Mouse (Mus musculus): ENCODE results near the gene Dusp7. TPM values are rescaled to one million over a fixed set of nuclear protein-coding genes. Genes with fewer than 3 reads are reported as not detected.

The Dusp7 gene
- total RNA-seq, 2 experiments from 2014 or later, result 103 to 118 TPM

DNA sequence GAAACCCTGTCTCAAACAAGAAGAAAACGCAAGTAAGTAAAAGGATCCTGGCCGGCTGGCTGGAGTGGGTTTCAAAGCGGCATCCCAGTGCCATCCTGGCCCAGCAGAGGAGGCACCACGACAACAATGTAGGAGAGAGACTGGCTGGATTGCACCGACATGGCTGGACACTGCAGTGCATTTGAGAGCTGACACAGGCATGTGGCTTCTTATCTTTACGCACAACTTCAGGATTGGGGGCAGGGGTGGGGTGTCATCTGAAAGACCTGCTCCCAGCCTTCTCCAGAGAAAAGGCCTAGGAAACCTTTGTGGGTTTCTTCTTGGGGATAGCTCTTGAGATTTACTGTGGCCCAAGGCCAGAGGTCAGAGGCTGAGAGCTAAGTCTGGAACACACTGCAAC is 43.3 kb downstream of the Dusp7 start:
- DNase-seq (ENCODE audit: low spot score in 2 of 2), result no peak
- intact Hi-C loops (cut with DNase I), result no loop called here

DNA sequence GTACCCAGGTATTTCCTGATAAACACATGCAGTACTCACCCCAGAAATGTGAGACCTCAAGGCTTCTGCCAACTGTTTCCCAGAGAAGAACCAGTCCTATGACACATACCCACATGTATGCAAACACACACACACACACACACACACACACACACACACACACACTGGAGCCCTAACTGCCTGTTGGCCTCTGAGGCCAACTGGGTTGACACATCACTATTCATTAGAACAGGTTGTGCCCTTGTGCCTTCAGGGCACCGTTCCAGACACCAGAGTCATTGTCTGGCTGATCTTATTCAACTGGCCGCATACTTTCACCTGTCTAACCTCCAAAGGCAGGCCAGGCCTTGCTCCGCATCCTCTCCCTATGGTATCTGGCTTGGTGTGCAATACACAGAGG is 43.8 kb downstream of the Dusp7 start:
- no peak for DNase-seq (ENCODE audit: low spot score in 2 of 2)
- intact Hi-C loops (cut with DNase I), result no loop called here

DNA sequence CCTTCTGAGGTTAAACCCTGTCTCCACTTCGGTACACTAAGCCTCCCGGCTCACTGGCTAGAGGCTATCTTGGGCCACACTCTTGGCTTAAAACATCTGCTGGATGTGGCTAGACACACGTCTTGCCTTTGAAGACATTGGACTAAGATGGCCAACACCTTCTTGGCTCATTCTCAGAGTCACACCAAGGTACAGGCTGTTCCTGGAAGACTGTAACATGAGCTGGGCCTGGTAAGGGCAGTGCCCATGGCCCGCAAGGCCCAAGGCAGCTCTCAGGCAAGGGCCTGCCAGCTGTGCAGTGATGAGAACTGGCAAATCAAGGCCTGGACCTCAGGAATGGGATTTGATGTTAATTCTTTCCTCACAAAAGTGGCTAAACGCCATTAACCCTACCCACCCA is 45.2 kb downstream of the Dusp7 start:
- DNase-seq (ENCODE audit: low spot score in 2 of 2), result no peak
- intact Hi-C loops (cut with DNase I), result no loop called here

DNA sequence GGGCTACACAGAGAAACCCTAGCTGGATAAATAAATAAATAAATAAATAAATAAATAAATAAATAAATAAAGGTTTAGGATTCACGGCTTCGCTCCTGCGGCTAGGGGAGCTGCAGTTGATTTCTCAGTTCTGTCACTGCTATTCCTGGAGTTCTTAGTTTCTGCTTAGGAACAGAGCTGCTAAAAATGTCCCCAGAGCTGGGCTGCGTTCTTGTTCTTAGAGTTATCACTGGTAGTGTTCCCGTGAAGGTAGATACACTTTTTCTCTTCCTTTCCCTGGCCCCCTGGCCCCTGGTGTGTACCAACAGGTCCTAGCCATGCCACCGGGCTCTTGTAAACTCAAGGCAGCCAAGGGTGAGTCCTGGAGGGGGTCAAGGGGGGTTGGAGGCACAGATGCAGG is 48.4 kb downstream of the Dusp7 start:
- intact Hi-C loops (cut with DNase I), result no loop called here
- DNase-seq (ENCODE audit: low spot score in 2 of 2), result no peak

DNA sequence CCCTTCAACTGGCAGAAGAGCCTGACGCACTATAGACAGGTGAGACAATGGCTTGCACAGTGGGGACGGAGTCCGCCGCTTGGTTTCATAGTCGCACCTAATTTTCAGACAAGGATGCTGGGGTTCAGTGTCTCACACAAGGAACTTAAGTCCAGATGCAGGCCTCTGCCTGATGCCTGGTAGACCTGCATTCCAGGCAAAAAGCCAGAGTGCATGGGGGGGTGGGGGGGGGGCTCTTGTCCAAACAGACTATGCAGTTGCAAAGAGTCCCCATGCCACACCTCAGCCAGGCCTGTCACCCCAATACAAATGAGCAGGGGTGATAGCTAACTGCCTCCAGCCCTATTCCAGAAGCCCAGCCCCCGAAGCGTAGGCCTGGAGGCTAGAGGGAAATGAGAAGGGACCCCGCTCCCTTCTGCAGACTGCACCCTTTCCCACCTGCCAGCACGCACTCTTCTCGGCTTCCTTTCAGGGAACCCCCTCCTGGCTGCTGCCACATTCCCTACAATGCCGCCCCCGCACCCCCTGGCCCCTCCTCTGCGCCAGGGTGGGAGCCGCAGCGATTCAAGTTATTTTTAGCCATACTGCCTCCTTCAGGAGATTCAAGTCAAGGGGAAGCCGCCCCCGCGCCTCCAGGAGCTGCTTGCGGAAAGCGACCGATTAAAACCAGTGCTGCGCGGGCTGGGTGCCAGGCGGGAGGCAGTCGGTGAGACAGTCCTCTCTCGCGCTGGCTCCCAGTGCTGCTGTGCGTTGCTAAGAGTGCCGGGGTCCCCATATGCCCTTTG is 49.6 kb downstream of the Dusp7 start:
- intact Hi-C loops (cut with DNase I), result loop anchor here (1.0 to 2.0 kb wide), 2 partner anchors 50 to 117 kb away; partner anchors contain the start of gene Dusp7
- peak; percentile 94 to 96 for DNase-seq (ENCODE audit: low spot score in 2 of 2)

- intact Hi-C loops (cut with DNase I), result loop anchor here (1.0 kb wide), 2 partner anchors 114 to 131 kb away; no protein-coding TSS in a partner anchor
These were observed 52.2 kb downstream of the Dusp7 start for GRCm38 (mm10) chr9:106420608-106421007.

DNA sequence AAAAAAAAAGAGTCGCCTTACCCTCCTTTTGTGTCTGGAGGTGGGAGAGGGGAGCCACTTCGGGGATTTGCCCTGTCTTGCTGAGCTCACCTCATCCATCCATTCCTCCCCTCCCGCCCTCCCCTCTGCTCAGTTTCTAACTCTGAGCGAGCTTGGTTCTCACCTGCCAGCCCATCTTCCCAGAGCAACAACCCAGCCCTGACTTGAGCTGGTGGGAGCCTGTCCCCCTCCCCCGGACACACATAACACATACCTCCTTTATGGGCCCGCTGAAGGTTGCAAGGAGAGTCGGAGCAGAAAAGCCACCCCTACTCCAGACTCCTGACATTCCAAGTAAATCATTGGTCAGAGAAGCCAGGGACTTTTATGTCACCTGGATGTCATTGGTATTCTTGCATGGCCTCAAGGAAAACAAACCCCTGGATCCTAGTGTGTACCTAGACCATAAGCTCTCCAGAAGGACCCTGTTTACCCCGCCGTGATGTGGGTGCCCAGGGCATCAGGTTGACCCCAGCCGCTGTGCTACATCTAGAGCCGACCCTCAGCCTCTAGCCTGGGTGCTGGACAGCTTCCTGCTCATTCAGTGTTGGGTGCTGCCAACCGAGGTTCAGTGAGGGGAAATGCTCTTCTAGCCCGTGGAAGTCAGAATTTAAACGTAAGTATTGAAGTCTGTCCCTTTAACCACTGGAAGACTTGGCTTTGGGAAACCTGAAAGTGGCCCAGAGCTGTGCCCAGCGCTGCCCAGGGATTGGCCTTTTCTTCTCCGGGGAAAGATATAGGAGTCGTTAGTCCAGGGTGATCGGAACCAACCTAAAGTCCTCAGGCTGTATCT is 52.8 kb downstream of the Dusp7 start:
- intact Hi-C loops (cut with DNase I), result loop anchor here (1.0 kb wide), 2 partner anchors 115 to 132 kb away; no protein-coding TSS in a partner anchor
- no peak for DNase-seq (ENCODE audit: low spot score in 2 of 2)

More at GRCm38 (mm10) chr9:106420608-106421007, 52.2 kb downstream of the Dusp7 start:
- DNase-seq (ENCODE audit: low spot score in 2 of 2), result no peak

DNA sequence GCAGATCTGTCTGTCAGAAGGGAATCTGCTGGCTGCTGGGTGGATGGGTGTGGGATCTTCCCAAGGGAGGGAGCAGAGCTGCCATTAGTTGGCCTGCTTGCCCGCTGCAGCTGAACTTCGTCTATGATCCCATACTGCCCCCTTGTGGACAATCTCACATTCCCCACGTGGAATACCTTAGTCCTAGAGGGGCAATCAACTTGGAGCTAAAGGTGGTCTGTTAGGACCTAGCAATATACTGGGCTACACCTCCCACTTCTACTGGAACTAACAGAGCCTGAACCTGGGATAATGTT is 53.4 kb downstream of the Dusp7 start:
- intact Hi-C loops (cut with DNase I), result loop anchor here (1.0 kb wide), 2 partner anchors 116 to 133 kb away; no protein-coding TSS in a partner anchor
- DNase-seq (ENCODE audit: low spot score in 2 of 2), result peak; percentile 80 to 88

Other genes with a start within 250 kb of the Dusp7 start
- gene Glyctk, start 210.5 kb upstream of the Dusp7 start, total RNA-seq (2021), result 1 to 10 TPM; 5.9 to 7.4 TPM
- gene Wdr82, start 197.7 kb upstream of the Dusp7 start, total RNA-seq (2021), result 100 to 1,000 TPM; 127 to 132 TPM
- gene Ppm1m, start 168.9 kb upstream of the Dusp7 start, total RNA-seq (2021), result 10 to 100 TPM; 23.0 to 25.8 TPM
- 10 to 100 TPM; 60.6 to 63.0 TPM for gene Twf2, start 165.5 kb upstream of the Dusp7 start, total RNA-seq (2021)
- 1 to 10 TPM in 1 of 2 experiments, under 1 TPM in 1; 0.89 to 1.3 TPM for gene Tlr9, start 146.0 kb upstream of the Dusp7 start, total RNA-seq (2021)
- 100 to 1,000 TPM; 138 TPM for gene Alas1, start 120.0 kb upstream of the Dusp7 start, total RNA-seq (2021)
- 10 to 100 TPM; 22.0 to 26.4 TPM for gene Poc1a, start 87.6 kb upstream of the Dusp7 start, total RNA-seq (2021)
- 100 to 1,000 TPM; 278 to 331 TPM for gene Rpl29, start 60.8 kb downstream of the Dusp7 start, total RNA-seq (2021)
- 10 to 100 TPM; 15.4 to 16.0 TPM for gene Acy1, start 69.7 kb downstream of the Dusp7 start, total RNA-seq (2021)
- 10 to 100 TPM in 1 of 2 experiments, 1 to 10 TPM in 1; 8.8 to 11.4 TPM for gene Abhd14b, start 78.8 kb downstream of the Dusp7 start, total RNA-seq (2021)
- 10 to 100 TPM; 36.8 to 38.3 TPM for gene Abhd14a, start 79.0 kb downstream of the Dusp7 start, total RNA-seq (2021)
- 100 to 1,000 TPM; 181 to 197 TPM for gene Pcbp4, start 84.7 kb downstream of the Dusp7 start, total RNA-seq (2021)
- gene Gpr62, start 97.3 kb downstream of the Dusp7 start, total RNA-seq (2021), result 10 to 100 TPM in 1 of 2 experiments, 1 to 10 TPM in 1; 7.8 to 13.7 TPM
- 10 to 100 TPM; 28.4 to 31.2 TPM for gene Rrp9, start 107.3 kb downstream of the Dusp7 start, total RNA-seq (2021)
- 1 to 10 TPM; 4.0 to 5.2 TPM for gene Parp3, start 108.3 kb downstream of the Dusp7 start, total RNA-seq (2021)
- not detected for gene Iqcf1, start 131.3 kb downstream of the Dusp7 start, total RNA-seq (2021)
- gene Iqcf5, start 145.9 kb downstream of the Dusp7 start, total RNA-seq (2021), result under 1 TPM in 1 of 2 experiments, not detected in 1; 0.82 TPM
- not detected for gene Iqcf3, start 193.0 kb downstream of the Dusp7 start, total RNA-seq (2021)
- not detected for gene Iqcf4, start 202.4 kb downstream of the Dusp7 start, total RNA-seq (2021)

Data from left cerebral cortex, postnatal 36 days (tissue).